ENCODE assay signal across 8 mouse cellular contexts in genomic region chr1:165193880-165194661, GRCm38 (mm10). TPM values are rescaled to one million over a fixed set of nuclear protein-coding genes. Genes with fewer than 3 reads are reported as not detected.
DNase-seq lines count a peak whose midpoint lies in the region; ATAC-seq lines count a peak whose summit lies in the region.

Gene Sft2d2 (minus strand): TSS chr1:165194438.

- peak within 1 kb of the TSS; percentile 52 for H3K27ac ChIP-seq in hindbrain, embryonic 12.5 days

- H3K9me3 ChIP-seq in hindbrain, embryonic 12.5 days (replicated peaks) = no peaks in the 10 kb centered on the region

- H3K4me1 ChIP-seq in hindbrain, embryonic 12.5 days = peaks cover 13% of the 10 kb centered on the region

- H3K4me2 ChIP-seq in hindbrain, embryonic 12.5 days (replicated peaks) = peak within 1 kb of the TSS; percentile 98

- ATAC-seq in hindbrain, embryonic 12.5 days (ENCODE audit: low FRiP score) = peak; percentile 71

- peak within 1 kb of the TSS; percentile 79 for H3K4me3 ChIP-seq in hindbrain, embryonic 12.5 days

- peak; percentile 95 for DNase-seq in T-cell, adult 2 months (ENCODE audit: low spot score)
- peak; percentile 76 to 87 for DNase-seq in cerebellum, postnatal 25 days
- peak; percentile 55 to 56 for DNase-seq in frontal cortex, postnatal 14 days (ENCODE audit: low spot score in 2 of 2)
- peak; percentile 60 to 61 for DNase-seq in layer of hippocampus, postnatal 14 days (ENCODE audit: low spot score in 2 of 2)
- peak; percentile 95 for DNase-seq in lung, postnatal 14 days
- peak; percentile 94 for DNase-seq in ovary, postnatal 36 days (ENCODE audit: low spot score)
- DNase-seq in thymus, postnatal 25 days = peak; percentile 98

- under 1% methylated on average over 60 of the region's 69 CpGs for WGBS in hindbrain, embryonic 12.5 days

- peak within 1 kb of the TSS; percentile 68 for H3K9ac ChIP-seq in hindbrain, embryonic 12.5 days

- H3K36me3 ChIP-seq in hindbrain, embryonic 12.5 days = no peaks in the 10 kb centered on the region

- peaks cover 25% of the 10 kb centered on the region; the same call in 1 of the 2 replicates for H3K27me3 ChIP-seq in hindbrain, embryonic 12.5 days

RNA-seq across cellular contexts. Expression of gene Sft2d2, which starts in this region (rescaled TPM):
- 14.3 and 14.4 TPM in 2 replicates for polyA plus RNA-seq in hindbrain, embryonic 12.5 days (2016; fragmentation: Nextera tagmentation; extraction: Ambion mirVana)
- total RNA-seq in layer of hippocampus, postnatal 14 days (2021) = 1 to 10 TPM; 8.3 to 9.7 TPM

Comparison
In these comparisons a context has a peak if more than half of its experiments do, and no peak if none do; other contexts are left out.
1. Peak in every context shown above with its lines: DNase-seq, ATAC-seq, H3K4me3 ChIP-seq and H3K27ac ChIP-seq.